Mouse (Mus musculus): ENCODE data around the gene Slc22a3.

Slc22a3 gene

GRCm38 (mm10) chr17:12409346-12409944 is 98.1 kb downstream of the Slc22a3 start:
- DNase-seq (ENCODE audit: low spot score in 2 of 2) = no peak

DNA sequence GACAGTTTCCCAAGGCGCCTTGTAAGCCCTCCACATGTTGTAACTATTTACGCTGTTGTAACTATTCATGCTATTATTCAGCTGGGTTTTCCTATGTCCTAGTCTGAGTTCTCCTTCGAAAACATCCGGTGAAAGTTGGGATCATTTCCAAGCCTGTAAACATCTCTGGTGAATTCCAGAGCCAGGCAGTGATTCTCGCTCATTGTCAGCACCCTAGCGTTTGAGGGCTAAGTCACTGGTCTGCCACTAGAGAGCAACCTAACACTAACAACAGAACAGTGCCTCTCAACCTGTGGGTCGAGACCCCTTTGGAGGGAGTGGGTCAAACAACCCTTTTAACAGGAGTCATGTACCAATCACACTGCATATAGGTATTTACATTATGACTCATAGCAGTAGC is 104.1 kb downstream of the Slc22a3 start:
- DNase-seq (ENCODE audit: low spot score in 2 of 2) = no peak

DNA sequence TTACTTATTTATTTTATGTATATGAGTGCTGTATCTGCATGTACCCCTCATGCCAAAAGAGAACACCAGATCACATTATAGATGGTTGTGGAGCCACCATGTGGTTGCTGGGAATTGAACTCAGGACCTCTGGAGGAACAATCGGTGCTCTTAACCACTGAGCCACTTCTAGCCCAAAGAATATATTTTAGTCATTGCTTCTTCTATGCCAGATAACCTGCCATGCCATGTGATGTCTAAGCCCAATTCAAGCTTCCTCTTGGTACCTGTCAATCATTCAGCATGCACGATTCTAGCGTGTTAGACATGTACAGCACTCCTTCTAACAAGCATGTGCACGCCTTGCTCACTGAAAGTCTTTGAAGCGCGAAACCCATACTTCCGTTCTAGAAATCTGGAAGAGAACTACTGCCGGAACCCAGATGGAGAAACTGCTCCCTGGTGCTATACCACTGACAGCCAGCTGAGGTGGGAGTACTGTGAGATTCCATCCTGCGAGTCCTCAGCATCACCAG is 111.3 kb downstream of the Slc22a3 start:
- no peak for DNase-seq (ENCODE audit: low spot score in 2 of 2)

DNA sequence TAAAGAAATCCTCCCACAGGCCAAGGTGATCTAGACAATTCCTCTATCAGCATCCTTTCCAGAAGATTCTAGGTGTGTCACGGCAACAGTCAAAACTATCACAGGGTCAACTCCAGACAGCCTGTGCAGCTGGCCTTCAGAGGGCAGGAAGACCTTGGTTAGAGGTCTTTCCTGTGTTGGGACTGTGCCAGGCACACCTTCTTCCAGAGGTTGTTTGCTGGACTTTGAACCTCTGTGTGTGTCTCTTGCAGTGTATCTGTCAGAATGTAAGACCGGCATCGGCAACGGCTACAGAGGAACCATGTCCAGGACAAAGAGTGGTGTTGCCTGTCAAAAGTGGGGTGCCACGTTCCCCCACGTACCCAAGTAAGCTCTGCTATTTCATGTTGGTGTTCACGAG is 119.3 kb downstream of the Slc22a3 start:
- DNase-seq (ENCODE audit: low spot score in 2 of 2) = no peak

DNA sequence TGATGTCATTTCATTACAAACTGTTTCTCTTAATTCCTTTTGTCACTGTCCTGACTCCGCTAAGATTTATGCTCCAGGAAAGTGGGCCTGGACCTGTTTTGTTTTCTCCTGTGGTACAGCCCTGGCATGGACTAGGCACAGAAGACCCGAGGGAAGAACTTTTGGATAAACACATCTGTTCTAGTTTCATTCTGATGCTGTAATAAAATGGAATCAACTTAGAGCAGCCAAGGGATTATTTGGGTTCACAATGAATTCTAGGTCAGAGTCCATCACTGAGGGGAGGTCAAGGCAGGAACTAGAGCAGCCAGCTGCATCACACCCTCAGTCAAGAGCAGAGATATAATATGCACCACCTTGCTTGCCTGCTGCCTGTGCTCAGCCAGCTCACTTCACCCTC is 119.7 kb downstream of the Slc22a3 start:
- no peak for DNase-seq (ENCODE audit: low spot score in 2 of 2)

GRCm38 (mm10) chr17:12385049-12385794 is 122.3 kb downstream of the Slc22a3 start:
- no peak for DNase-seq (ENCODE audit: low spot score in 2 of 2)

DNA sequence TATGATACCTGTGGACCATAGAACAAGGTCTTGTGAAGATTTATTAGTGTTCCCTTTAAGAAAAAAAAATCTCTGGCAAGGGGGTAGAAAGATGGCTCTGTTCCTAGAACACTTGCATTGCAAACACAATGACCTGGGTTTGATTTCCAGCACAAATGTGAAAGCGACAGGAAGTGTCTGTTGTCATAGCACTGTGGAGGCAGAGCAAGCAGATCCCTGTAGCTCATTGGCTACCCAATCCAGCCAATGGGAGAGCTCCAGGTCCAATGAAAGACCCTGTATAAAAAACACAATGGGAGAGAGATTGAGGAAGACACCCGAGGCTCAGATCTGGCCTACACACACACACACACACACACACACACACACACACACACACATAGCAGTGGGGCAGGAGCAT is 125.0 kb downstream of the Slc22a3 start:
- DNase-seq (ENCODE audit: low spot score in 2 of 2) = no peak

- no peak for DNase-seq (ENCODE audit: low spot score in 2 of 2)
These were observed 125.9 kb downstream of the Slc22a3 start for GRCm38 (mm10) chr17:12381579-12381978.

DNA sequence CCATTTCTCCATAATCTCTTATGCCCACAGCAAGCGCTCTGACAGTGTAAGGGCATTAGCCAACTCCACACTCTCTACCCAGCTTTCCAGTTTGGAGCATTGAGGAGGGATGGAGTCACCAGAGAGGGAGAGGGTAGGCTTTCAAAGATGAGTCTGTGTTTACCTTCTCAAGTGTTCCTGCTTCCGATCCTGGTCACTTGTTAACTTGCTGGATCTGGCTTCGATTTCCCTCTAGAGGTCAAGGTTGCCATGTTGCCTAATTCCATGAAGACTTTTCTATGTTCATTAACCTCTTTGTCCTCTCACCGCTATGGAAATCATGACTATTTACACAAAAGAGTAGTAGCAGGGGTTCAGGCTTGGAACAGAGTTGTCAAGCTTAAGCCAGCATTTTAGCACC is 127.2 kb downstream of the Slc22a3 start:
- DNase-seq (ENCODE audit: low spot score in 2 of 2) = no peak

DNA sequence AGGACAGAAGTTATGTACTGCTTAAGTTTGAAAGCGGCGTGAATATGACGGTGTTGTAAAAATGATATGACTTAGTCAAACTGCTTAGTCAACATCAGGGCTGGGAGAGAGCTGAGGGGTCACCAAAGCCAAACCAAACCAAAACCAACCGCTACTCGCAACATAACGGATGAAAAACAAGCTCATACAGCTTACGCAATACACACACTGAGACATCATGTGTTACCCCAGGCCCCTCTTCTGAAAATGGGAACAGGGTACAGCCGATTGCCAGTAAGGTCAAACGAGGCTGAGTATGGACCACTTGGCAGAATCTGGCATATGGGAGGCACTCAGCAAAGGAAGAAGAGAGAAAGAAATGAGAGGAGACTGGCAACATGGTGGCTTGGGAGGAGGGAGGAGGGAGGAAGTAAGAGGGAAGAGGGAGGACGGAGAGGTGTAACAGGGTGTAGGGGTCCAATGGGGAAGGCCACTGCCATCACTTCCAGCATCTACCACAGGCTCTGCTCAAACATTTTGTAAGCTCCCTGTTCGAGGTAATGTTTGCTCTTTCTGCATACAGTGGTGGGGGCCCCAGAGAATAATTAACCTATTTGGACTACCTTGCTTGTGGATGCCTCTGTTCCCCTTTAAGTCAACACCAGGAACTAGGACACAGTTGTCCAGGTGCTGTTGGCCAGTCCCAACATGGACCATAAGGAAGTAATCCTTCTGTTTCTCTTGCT is 129.4 kb downstream of the Slc22a3 start, which contains the start of gene Plg:
Gene Plg (plus strand): TSS at position 628 of the 725 bp plus-strand sequence.
- DNase-seq (ENCODE audit: low spot score in 2 of 2) = no peak

DNA sequence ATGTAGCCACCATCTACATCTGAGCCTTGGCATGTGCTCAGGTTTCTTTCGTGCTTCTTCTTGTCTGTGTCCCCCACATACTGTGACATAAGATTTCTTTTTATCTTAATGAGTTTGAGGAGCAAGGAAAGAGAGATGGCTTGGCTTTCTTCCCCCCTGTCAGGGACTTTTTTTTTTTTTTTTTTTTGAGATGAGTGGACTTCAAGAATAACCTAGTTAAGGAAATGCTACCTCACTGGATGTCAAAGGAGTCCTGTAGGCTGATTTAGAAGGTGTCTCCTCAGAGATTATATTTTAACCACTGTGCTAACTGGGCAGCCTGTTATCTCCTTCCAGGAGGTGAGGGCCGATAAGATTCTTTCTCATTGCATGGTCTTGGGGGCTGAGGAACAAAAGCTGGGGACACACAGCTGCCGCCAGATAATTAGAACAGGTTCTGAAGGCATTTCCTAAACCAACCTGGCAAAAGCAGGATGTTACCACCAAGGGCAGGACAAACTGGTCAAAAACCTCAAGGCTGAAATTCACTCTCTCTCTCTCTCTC is 133.8 kb downstream of the Slc22a3 start:
- DNase-seq (ENCODE audit: low spot score in 2 of 2) = no peak

DNA sequence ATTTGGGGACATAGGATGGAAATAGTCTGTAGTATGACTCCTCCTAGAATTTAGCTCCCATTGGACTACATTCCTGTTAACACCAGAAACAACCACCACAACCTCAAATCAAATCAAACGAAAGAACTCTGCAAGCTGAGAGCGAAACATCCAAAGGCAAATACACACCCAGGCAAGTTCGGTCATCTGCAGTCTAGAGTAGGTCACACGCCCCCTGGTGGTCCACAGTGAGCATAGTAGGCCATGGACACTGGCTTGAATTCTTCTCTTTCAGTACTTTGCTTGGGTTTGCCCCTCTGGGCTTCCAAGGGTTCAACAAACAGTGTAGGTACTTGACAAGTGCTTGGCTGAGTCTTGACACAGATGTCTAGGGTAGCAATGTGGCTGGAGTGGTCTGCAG is 135.5 kb downstream of the Slc22a3 start:
- peak; percentile 52 to 71 for DNase-seq (ENCODE audit: low spot score in 2 of 2)

GRCm38 (mm10) chr17:12371310-12371925 is 136.1 kb downstream of the Slc22a3 start:
- DNase-seq (ENCODE audit: low spot score in 2 of 2) = no peak

GRCm38 (mm10) chr17:12370289-12370688 is 137.2 kb downstream of the Slc22a3 start:
- DNase-seq (ENCODE audit: low spot score in 2 of 2) = no peak

GRCm38 (mm10) chr17:12369393-12369792 is 138.1 kb downstream of the Slc22a3 start:
- DNase-seq (ENCODE audit: low spot score in 2 of 2) = no peak
